Mouse (Mus musculus): ENCODE measurements around the gene Mettl1. TPM values are rescaled to one million over a fixed set of nuclear protein-coding genes. Genes with fewer than 3 reads are reported as not detected.

Mettl1 gene
- polyA plus RNA-seq (2016; fragmentation: Nextera tagmentation; extraction: Ambion mirVana) = 31.8 and 34.9 TPM in 2 replicates

GRCm38 (mm10) chr10:127041274-127041766, at the start of gene Mettl1, which contains the start of gene Eef1akmt3:
TSS of gene Mettl1 (plus strand) at chr10:127041414.
TSS of gene Eef1akmt3 (minus strand) at chr10:127041513.
- H3K9me3 ChIP-seq (replicated peaks) = no peaks in the 10 kb centered on the region
- ATAC-seq (ENCODE audit: low FRiP score) = peak; percentile 76
- WGBS = under 1% methylated on average over 28 of the region's 28 CpGs
- peaks cover 11% of the 10 kb centered on the region for H3K27me3 ChIP-seq
- peak within 1 kb of the TSS; percentile 76 for H3K4me3 ChIP-seq
- H3K4me2 ChIP-seq (replicated peaks) = peak within 1 kb of the TSS; percentile 98
- 0 out of 2 replicates have a peak, but pooled peaks cover 5% of the 10 kb centered on the region for H3K36me3 ChIP-seq
- no peak within 1 kb of the TSS for H3K27ac ChIP-seq
- peaks cover 11% of the 10 kb centered on the region for H3K4me1 ChIP-seq
- H3K9ac ChIP-seq = peak within 1 kb of the TSS; percentile 69

GRCm38 (mm10) chr10:126991676-126992075, 49.5 kb upstream of the Mettl1 start:
- Histone ChIP-seq H3K4me2 (replicated peaks) (no peak overlapping the region), H3K9ac (no peak overlapping the region), H3K27me3 (no peaks in the 10 kb centered on the region), H3K36me3 (peaks cover 45% of the 10 kb centered on the region), H3K27ac (no peak overlapping the region), H3K9me3 (replicated peaks) (no peaks in the 10 kb centered on the region), H3K4me3 (no peak overlapping the region), H3K4me1 (peaks cover 23% of the 10 kb centered on the region)
- ATAC-seq (ENCODE audit: low FRiP score) = no peak
- WGBS = 71% methylated on average over 3 of the region's 3 CpGs

DNA sequence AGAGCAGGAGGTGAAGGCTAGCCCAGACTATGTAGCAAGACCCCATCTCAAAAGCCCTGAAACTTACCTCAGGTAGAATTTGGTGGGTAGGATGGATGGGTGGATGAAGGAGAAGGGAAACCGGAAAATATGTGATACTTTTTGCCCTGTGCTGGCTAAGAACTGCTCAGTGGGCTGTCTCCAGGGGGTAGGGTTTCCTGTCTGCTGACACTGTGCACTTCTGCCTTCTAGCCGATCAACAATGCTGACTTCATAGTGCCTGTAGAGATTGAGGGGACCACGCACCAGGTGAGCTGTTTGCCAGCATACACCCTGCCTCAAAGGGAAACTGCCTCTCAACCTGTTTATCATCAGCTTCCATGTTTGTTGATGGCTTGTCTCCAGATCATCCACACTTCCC, 47.6 kb upstream of the Mettl1 start:
- H3K27me3 ChIP-seq = no peaks in the 10 kb centered on the region
- H3K36me3 ChIP-seq = peaks cover 57% of the 10 kb centered on the region
- peaks cover 3% of the 10 kb centered on the region for H3K4me1 ChIP-seq
- H3K27ac ChIP-seq = no peak overlapping the region
- ATAC-seq (ENCODE audit: low FRiP score) = no peak
- no peak overlapping the region for H3K9ac ChIP-seq
- H3K4me3 ChIP-seq = no peak overlapping the region
- WGBS = 84% methylated on average over 3 of the region's 3 CpGs
- no peaks in the 10 kb centered on the region for H3K9me3 ChIP-seq (replicated peaks)
- H3K4me2 ChIP-seq (replicated peaks) = no peak overlapping the region

GRCm38 (mm10) chr10:126997340-126998113, 43.7 kb upstream of the Mettl1 start:
- H3K4me2 ChIP-seq (replicated peaks) = no peak overlapping the region
- no peak for ATAC-seq (ENCODE audit: low FRiP score)
- no peak overlapping the region for H3K27ac ChIP-seq
- H3K9ac ChIP-seq = no peak overlapping the region
- H3K27me3 ChIP-seq = no peaks in the 10 kb centered on the region
- H3K4me3 ChIP-seq = no peak overlapping the region
- H3K4me1 ChIP-seq = no peaks in the 10 kb centered on the region
- H3K9me3 ChIP-seq (replicated peaks) = no peaks in the 10 kb centered on the region
- H3K36me3 ChIP-seq = peaks cover 68% of the 10 kb centered on the region
- 84% methylated on average over 13 of the region's 13 CpGs for WGBS

DNA sequence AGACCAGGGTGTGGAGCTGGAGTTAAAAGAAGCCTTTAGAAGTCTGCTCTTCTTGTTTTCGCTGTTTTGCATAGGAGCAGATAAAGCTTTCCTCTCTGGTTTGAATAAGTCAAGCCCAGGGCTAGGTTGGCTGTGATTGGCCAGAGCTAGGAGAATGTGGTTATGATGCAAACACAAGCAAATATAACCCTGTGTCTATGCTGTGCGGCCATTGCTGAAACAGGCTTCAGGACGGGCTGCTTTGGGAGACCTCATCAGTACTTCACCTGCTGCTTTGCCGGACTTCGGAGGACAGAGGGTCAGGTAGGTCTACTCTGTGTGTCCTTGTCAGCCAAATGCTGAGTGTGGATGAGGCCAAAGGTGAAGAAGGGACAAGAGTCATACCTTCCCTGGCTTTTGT, 40.7 kb upstream of the Mettl1 start, which contains the start of gene Avil:
TSS of gene Avil (plus strand) at position 181 of the 400 bp plus-strand sequence.
- Histone ChIP-seq H3K4me3 (no peak within 1 kb of the TSS), H3K9ac (no peak within 1 kb of the TSS), H3K4me2 (replicated peaks) (no peak within 1 kb of the TSS), H3K4me1 (no peaks in the 10 kb centered on the region), H3K27ac (no peak within 1 kb of the TSS), H3K27me3 (0 out of 2 replicates have a peak, but pooled peaks cover 3% of the 10 kb centered on the region), H3K36me3 (peaks cover 38% of the 10 kb centered on the region), H3K9me3 (replicated peaks) (no peaks in the 10 kb centered on the region)
- 91% methylated on average over 5 of the region's 5 CpGs for WGBS
- no peak for ATAC-seq (ENCODE audit: low FRiP score)

DNA sequence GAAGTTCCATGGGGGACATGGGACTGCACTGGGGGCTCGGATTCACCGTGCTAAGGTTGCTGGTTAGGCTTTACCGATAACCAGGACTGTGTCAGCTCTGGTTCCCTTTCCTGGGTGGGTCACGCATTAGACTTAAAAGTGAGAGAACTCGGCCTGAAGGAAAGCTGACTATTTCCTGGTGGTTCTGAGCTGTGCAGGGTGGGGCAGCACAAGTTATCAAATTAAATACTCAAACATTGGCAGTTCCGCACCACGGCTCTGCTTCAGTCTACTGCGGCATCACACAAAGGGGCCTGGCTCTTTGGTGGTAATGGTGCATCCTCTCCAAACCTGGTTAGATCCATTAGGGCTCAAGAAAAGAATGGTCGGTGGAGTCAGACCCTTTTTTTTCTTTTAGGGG, 39.9 kb upstream of the Mettl1 start:
- Histone ChIP-seq H3K9ac (no peak overlapping the region), H3K4me2 (replicated peaks) (no peak overlapping the region), H3K9me3 (replicated peaks) (no peaks in the 10 kb centered on the region), H3K27me3 (0 out of 2 replicates have a peak, but pooled peaks cover 3% of the 10 kb centered on the region), H3K27ac (no peak overlapping the region), H3K4me3 (no peak overlapping the region), H3K36me3 (peaks cover 30% of the 10 kb centered on the region), H3K4me1 (no peaks in the 10 kb centered on the region)
- WGBS = 89% methylated on average over 9 of the region's 9 CpGs
- no peak for ATAC-seq (ENCODE audit: low FRiP score)

GRCm38 (mm10) chr10:127002056-127002455, 39.2 kb upstream of the Mettl1 start:
- Histone ChIP-seq H3K9me3 (replicated peaks) (no peaks in the 10 kb centered on the region), H3K36me3 (peaks cover 30% of the 10 kb centered on the region), H3K27me3 (0 out of 2 replicates have a peak, but pooled peaks cover 3% of the 10 kb centered on the region), H3K9ac (no peak overlapping the region), H3K4me2 (replicated peaks) (no peak overlapping the region), H3K27ac (no peak overlapping the region), H3K4me1 (no peaks in the 10 kb centered on the region), H3K4me3 (no peak overlapping the region)
- ATAC-seq (ENCODE audit: low FRiP score) = no peak
- WGBS = 71% methylated on average over 1 of the region's 1 CpGs

DNA sequence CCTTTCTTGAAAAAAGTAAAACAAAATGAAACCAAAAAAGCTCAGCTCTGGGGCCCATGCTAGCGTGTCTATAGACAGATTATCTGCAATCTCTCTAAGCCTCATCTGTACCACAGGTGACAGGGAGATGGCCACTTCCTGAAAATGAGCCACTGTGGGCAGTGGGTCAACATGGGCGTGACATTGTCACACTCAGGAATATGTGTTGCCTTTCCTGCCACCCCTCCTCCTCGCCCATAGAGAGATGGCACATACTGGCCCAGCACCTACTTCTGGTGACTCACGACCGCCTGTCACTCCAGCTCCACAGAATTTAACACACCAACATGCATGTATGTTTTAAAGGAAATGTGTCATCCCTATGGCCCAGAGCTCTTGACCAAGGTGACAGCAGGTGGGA, 38.4 kb upstream of the Mettl1 start:
- Histone ChIP-seq H3K4me3 (no peak overlapping the region), H3K4me2 (replicated peaks) (no peak overlapping the region), H3K36me3 (peaks cover 23% of the 10 kb centered on the region), H3K27ac (no peak overlapping the region), H3K4me1 (no peaks in the 10 kb centered on the region), H3K9me3 (replicated peaks) (no peaks in the 10 kb centered on the region), H3K27me3 (0 out of 2 replicates have a peak, but pooled peaks cover 3% of the 10 kb centered on the region), H3K9ac (no peak overlapping the region)
- 93% methylated on average over 5 of the region's 5 CpGs for WGBS
- no peak for ATAC-seq (ENCODE audit: low FRiP score)

GRCm38 (mm10) chr10:127003334-127003733, 37.9 kb upstream of the Mettl1 start:
- 87% methylated on average over 8 of the region's 8 CpGs for WGBS
- ATAC-seq (ENCODE audit: low FRiP score) = no peak

GRCm38 (mm10) chr10:127003806-127004205, 37.4 kb upstream of the Mettl1 start:
- Histone ChIP-seq H3K4me3 (no peak overlapping the region), H3K9ac (no peak overlapping the region), H3K36me3 (peaks cover 13% of the 10 kb centered on the region; the same call in 1 of the 2 replicates), H3K4me1 (no peaks in the 10 kb centered on the region), H3K4me2 (replicated peaks) (no peak overlapping the region), H3K27ac (no peak overlapping the region), H3K27me3 (0 out of 2 replicates have a peak, but pooled peaks cover 3% of the 10 kb centered on the region), H3K9me3 (replicated peaks) (no peaks in the 10 kb centered on the region)
- 76% methylated on average over 7 of the region's 7 CpGs for WGBS
- no peak for ATAC-seq (ENCODE audit: low FRiP score)

More at GRCm38 (mm10) chr10:127003334-127003733, 37.9 kb upstream of the Mettl1 start:
- no peak overlapping the region for H3K4me2 ChIP-seq (replicated peaks)
- no peaks in the 10 kb centered on the region for H3K9me3 ChIP-seq (replicated peaks)
- no peak overlapping the region for H3K9ac ChIP-seq
- peaks cover 18% of the 10 kb centered on the region for H3K36me3 ChIP-seq
- 0 out of 2 replicates have a peak, but pooled peaks cover 3% of the 10 kb centered on the region for H3K27me3 ChIP-seq
- no peak overlapping the region for H3K27ac ChIP-seq
- no peak overlapping the region for H3K4me3 ChIP-seq
- H3K4me1 ChIP-seq = no peaks in the 10 kb centered on the region

- Histone ChIP-seq H3K4me2 (replicated peaks) (no peak overlapping the region), H3K9me3 (replicated peaks) (no peaks in the 10 kb centered on the region), H3K4me3 (no peak overlapping the region), H3K36me3 (no peaks in the 10 kb centered on the region), H3K27me3 (no peaks in the 10 kb centered on the region), H3K4me1 (no peaks in the 10 kb centered on the region), H3K27ac (no peak overlapping the region), H3K9ac (no peak overlapping the region)
- 57% methylated on average over 5 of the region's 5 CpGs for WGBS
- ATAC-seq (ENCODE audit: low FRiP score) = no peak
Observed at GRCm38 (mm10) chr10:127016488-127016887, 24.7 kb upstream of the Mettl1 start.

- no peaks in the 10 kb centered on the region for H3K4me1 ChIP-seq
- 20% methylated on average over 2 of the region's 2 CpGs for WGBS
- H3K9ac ChIP-seq = peak overlapping the region; percentile 18; the same call in 1 of the 2 replicates
- ATAC-seq (ENCODE audit: low FRiP score) = no peak
- no peak overlapping the region for H3K4me3 ChIP-seq
- H3K9me3 ChIP-seq (replicated peaks) = no peaks in the 10 kb centered on the region
- H3K36me3 ChIP-seq = 0 out of 2 replicates have a peak, but pooled peaks cover 3% of the 10 kb centered on the region
- H3K27ac ChIP-seq = no peak overlapping the region
- H3K4me2 ChIP-seq (replicated peaks) = no peak overlapping the region
- H3K27me3 ChIP-seq = no peaks in the 10 kb centered on the region
Observed at GRCm38 (mm10) chr10:127017071-127017470, 24.1 kb upstream of the Mettl1 start.

Measured in hindbrain, embryonic 12.5 days (tissue).